Mouse (Mus musculus) liver, embryonic 16.5 days (tissue): ENCODE measurements at regions not wholly inside any gene's neighbourhood (a gene's known extent, or its start where the extent isn't known, plus 50 kb on each side); places are given as distances from the start of the nearest gene placed in this dataset.

Source experiments
- ATAC-seq: fragments of 200-750 bp; cut with Nextera tagmentation; 2 replicates; pipeline ENCODE4 v1.8.0; 2017; ENCODE audit warnings: low read depth, mild to moderate bottlenecking, moderate number of reproducible peaks, moderate library complexity
- H3K27ac ChIP-seq: fragments of 300-500 bp; sonication (generic); 2 replicates; pipeline ENCODE4 v1.5.1; 2014; ENCODE audit warnings: mild to moderate bottlenecking, low read length
- H3K27me3 ChIP-seq: fragments of 300-500 bp; sonication (generic); 2 replicates; pipeline ENCODE4 v1.6.1; 2014; ENCODE audit warnings: low read depth, low read length, mixed read lengths; ENCODE audit not compliant: control insufficient read depth, insufficient read depth
- H3K36me3 ChIP-seq: fragments of 300-500 bp; sonication (generic); 2 replicates; pipeline ENCODE4 v1.6.1; 2014; ENCODE audit warnings: mild to moderate bottlenecking; ENCODE audit not compliant: control insufficient read depth, insufficient read depth
- H3K4me1 ChIP-seq: fragments of 300-500 bp; sonication (generic); 2 replicates; pipeline ENCODE4 v1.6.1; 2014; ENCODE audit warnings: low read depth, low read length, mixed read lengths; ENCODE audit not compliant: control insufficient read depth
- H3K4me2 ChIP-seq: fragments of 300-500 bp; sonication (generic); 2 replicates; pipeline ENCODE4 v1.6.1; 2014; ENCODE audit warnings: low read depth, low read length, mixed read lengths
- H3K4me3 ChIP-seq: fragments of 300-500 bp; sonication (generic); 2 replicates; pipeline ENCODE4 v1.5.1; 2014; ENCODE audit warnings: low read depth, mild to moderate bottlenecking, low read length
- H3K9ac ChIP-seq: fragments of 300-500 bp; sonication (generic); 2 replicates; pipeline ENCODE4 v1.6.1; 2014; ENCODE audit warnings: low read depth, low read length
- H3K9me3 ChIP-seq: fragments of 300-500 bp; sonication (generic); replicated peaks from 2 replicates; pipeline ENCODE4 v1.6.1; 2016; ENCODE audit warnings: low read length; ENCODE audit not compliant: control insufficient read depth
- WGBS: fragments of 180-500 bp; shearing (Covaris S2); extraction: QIAGEN DNeasy Blood & Tissue Kit; methylation state at CpG from one replicate; pipeline ENCODE4 v1.1.7; 2014; ENCODE audit not compliant: insufficient replicate concordance; 5-methylcytosine and 5-hydroxymethylcytosine counted together

- ATAC-seq, result no peak
- H3K27ac ChIP-seq, result no peak overlapping the region
- H3K9me3 ChIP-seq, result no peaks in the 10 kb centered on the region
- H3K9ac ChIP-seq, result no peak overlapping the region
- H3K4me3 ChIP-seq, result no peak overlapping the region
- WGBS, result 33% methylated on average over 2 of the region's 2 CpGs
- no peak overlapping the region for H3K4me2 ChIP-seq
- no peaks in the 10 kb centered on the region for H3K27me3 ChIP-seq
- no peaks in the 10 kb centered on the region for H3K36me3 ChIP-seq
- H3K4me1 ChIP-seq, result no peaks in the 10 kb centered on the region
Measured at GRCm38 (mm10) chr5:46139024-46139423, 281.6 kb upstream of the Lcorl start.

- Histone ChIP-seq H3K9me3 (no peaks in the 10 kb centered on the region), H3K4me2 (no peak overlapping the region), H3K27ac (no peak overlapping the region), H3K9ac (no peak overlapping the region), H3K4me3 (no peak overlapping the region), H3K27me3 (no peaks in the 10 kb centered on the region), H3K4me1 (no peaks in the 10 kb centered on the region), H3K36me3 (no peaks in the 10 kb centered on the region)
- WGBS, result 68% methylated on average over 3 of the region's 3 CpGs
- ATAC-seq, result no peak
Measured at GRCm38 (mm10) chr5:46137695-46138094, 280.3 kb upstream of the Lcorl start.

GRCm38 (mm10) chr5:46108020-46108419 is 250.6 kb upstream of the Lcorl start:
- ATAC-seq, result no peak
- H3K4me1 ChIP-seq, result no peaks in the 10 kb centered on the region
- no peak overlapping the region for H3K4me3 ChIP-seq
- H3K27me3 ChIP-seq, result no peaks in the 10 kb centered on the region
- H3K9ac ChIP-seq, result no peak overlapping the region
- H3K27ac ChIP-seq, result no peak overlapping the region
- H3K36me3 ChIP-seq, result no peaks in the 10 kb centered on the region
- no peaks in the 10 kb centered on the region for H3K9me3 ChIP-seq
- 67% methylated on average over 4 of the region's 4 CpGs for WGBS
- H3K4me2 ChIP-seq, result no peak overlapping the region

- Histone ChIP-seq H3K27ac (no peak overlapping the region), H3K4me3 (no peak overlapping the region), H3K27me3 (no peaks in the 10 kb centered on the region), H3K9ac (no peak overlapping the region), H3K9me3 (no peaks in the 10 kb centered on the region), H3K4me2 (no peak overlapping the region), H3K36me3 (no peaks in the 10 kb centered on the region), H3K4me1 (no peaks in the 10 kb centered on the region)
- 57% methylated on average over 4 of the region's 4 CpGs for WGBS
- no peak for ATAC-seq
Measured at GRCm38 (mm10) chr5:46103350-46103749, 245.9 kb upstream of the Lcorl start.

GRCm38 (mm10) chr5:46092549-46092948 is 235.1 kb upstream of the Lcorl start:
- Histone ChIP-seq H3K9me3 (no peaks in the 10 kb centered on the region), H3K27ac (no peak overlapping the region), H3K4me2 (no peak overlapping the region), H3K4me1 (no peaks in the 10 kb centered on the region), H3K27me3 (no peaks in the 10 kb centered on the region), H3K9ac (no peak overlapping the region), H3K36me3 (no peaks in the 10 kb centered on the region), H3K4me3 (no peak overlapping the region)
- WGBS, result 53% methylated on average over 5 of the region's 5 CpGs
- ATAC-seq, result no peak

- no peak overlapping the region for H3K4me3 ChIP-seq
- no peak overlapping the region for H3K9ac ChIP-seq
- H3K27ac ChIP-seq, result no peak overlapping the region
- no peaks in the 10 kb centered on the region for H3K4me1 ChIP-seq
- ATAC-seq, result no peak
- WGBS, result 66% methylated on average over 1 of the region's 1 CpGs
- H3K9me3 ChIP-seq, result no peaks in the 10 kb centered on the region
- H3K36me3 ChIP-seq, result no peaks in the 10 kb centered on the region
- no peak overlapping the region for H3K4me2 ChIP-seq
- no peaks in the 10 kb centered on the region for H3K27me3 ChIP-seq
Measured at GRCm38 (mm10) chr5:46086885-46087284, 229.5 kb upstream of the Lcorl start.

GRCm38 (mm10) chr5:46083293-46083692 is 225.9 kb upstream of the Lcorl start:
- no peak overlapping the region for H3K27ac ChIP-seq
- H3K27me3 ChIP-seq, result no peaks in the 10 kb centered on the region
- H3K4me2 ChIP-seq, result no peak overlapping the region
- H3K4me3 ChIP-seq, result no peak overlapping the region
- no peak for ATAC-seq
- no peak overlapping the region for H3K9ac ChIP-seq
- H3K4me1 ChIP-seq, result no peaks in the 10 kb centered on the region
- H3K36me3 ChIP-seq, result no peaks in the 10 kb centered on the region
- no peaks in the 10 kb centered on the region for H3K9me3 ChIP-seq
- WGBS, result 55% methylated on average over 2 of the region's 2 CpGs

GRCm38 (mm10) chr5:46073744-46074143 is 216.3 kb upstream of the Lcorl start:
- no peak overlapping the region for H3K9ac ChIP-seq
- WGBS, result 16% methylated on average over 1 of the region's 1 CpGs
- no peak overlapping the region for H3K4me2 ChIP-seq
- ATAC-seq, result no peak
- H3K27ac ChIP-seq, result no peak overlapping the region
- no peak overlapping the region for H3K4me3 ChIP-seq
- no peaks in the 10 kb centered on the region for H3K4me1 ChIP-seq
- H3K36me3 ChIP-seq, result no peaks in the 10 kb centered on the region
- no peaks in the 10 kb centered on the region for H3K9me3 ChIP-seq
- no peaks in the 10 kb centered on the region for H3K27me3 ChIP-seq

- 30% methylated on average over 4 of the region's 4 CpGs for WGBS
- H3K4me3 ChIP-seq, result no peak overlapping the region
- H3K36me3 ChIP-seq, result no peaks in the 10 kb centered on the region
- H3K4me2 ChIP-seq, result no peak overlapping the region
- H3K9me3 ChIP-seq, result no peaks in the 10 kb centered on the region
- H3K9ac ChIP-seq, result no peak overlapping the region
- no peak for ATAC-seq
- H3K27me3 ChIP-seq, result no peaks in the 10 kb centered on the region
- H3K27ac ChIP-seq, result no peak overlapping the region
- no peaks in the 10 kb centered on the region for H3K4me1 ChIP-seq
Measured at GRCm38 (mm10) chr5:46073136-46073535, 215.7 kb upstream of the Lcorl start.

GRCm38 (mm10) chr5:46059910-46060309 is 202.5 kb upstream of the Lcorl start:
- Histone ChIP-seq H3K27me3 (no peaks in the 10 kb centered on the region), H3K27ac (no peak overlapping the region), H3K36me3 (no peaks in the 10 kb centered on the region), H3K4me1 (no peaks in the 10 kb centered on the region), H3K9ac (no peak overlapping the region), H3K4me2 (no peak overlapping the region), H3K9me3 (no peaks in the 10 kb centered on the region), H3K4me3 (no peak overlapping the region)
- 51% methylated on average over 3 of the region's 3 CpGs for WGBS
- no peak for ATAC-seq
